Mouse (Mus musculus) 416B (cell line): Measurements from ENCODE around the gene Ust.
A peak's percentile ranks its signal among the peaks of the same experiment; 100 is the strongest.

Source experiments
- DNase-seq: peaks from one replicate; pipeline ENCODE4 v3.0.0; 2011; ENCODE audit warnings: low read depth

The Ust gene

DNA sequence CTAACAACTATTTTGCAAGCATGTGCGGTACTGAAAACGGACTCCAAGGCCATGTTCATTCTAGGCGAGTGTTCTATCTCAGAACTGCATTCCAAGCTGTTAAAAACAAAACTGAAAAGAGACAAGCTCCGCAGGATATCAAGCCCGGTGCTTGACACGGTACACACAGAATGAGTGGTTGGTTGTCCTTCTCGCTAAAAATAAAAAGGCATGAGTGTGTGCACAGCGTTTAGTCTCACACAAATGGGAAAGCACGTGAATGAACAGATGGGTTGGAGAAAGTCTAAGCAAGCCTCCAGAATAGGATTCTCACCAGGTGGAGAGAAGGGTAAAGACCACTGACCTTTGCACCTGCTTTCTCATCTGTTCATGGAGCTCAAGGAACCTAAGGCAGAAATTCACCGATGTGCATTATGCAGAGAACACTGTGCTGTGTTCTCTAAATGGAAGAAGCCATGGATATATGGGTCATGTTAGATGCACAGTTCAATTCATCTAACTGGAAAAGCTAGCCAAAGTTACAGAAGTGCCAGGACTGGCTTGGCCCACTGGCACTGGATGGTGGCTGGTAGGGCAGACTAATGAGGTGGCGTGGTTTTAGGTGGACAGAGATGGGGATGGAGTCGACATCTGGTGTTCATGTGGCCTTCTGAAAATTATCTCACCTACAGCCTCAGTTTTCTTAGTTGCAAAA lies 90.8 kb downstream of the Ust start:
- no peak for DNase-seq

DNA sequence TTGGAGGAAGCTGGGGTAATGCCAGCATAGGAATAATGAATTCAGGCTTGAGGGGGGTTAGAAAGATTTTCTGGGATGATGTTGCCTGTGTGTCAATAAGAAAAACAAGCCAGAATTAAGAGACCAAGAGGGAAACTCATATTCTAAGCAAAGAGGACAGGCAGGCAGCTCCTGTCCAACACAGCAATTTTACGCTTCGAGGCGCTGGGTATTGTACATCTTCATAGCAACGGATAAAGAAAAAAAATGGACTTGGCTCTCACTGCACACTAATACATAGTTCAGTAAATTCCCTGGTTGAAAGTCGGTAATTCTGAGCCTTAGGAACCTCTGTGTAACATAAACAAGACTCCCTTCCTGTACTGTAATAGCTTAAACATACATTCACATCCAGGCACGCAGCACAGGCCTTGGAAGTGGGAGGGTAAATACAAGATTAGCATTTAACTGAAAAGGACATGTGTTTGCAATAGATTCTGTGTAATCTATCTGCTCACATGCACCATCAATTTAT lies 99.1 kb downstream of the Ust start:
- no peak for DNase-seq

DNA sequence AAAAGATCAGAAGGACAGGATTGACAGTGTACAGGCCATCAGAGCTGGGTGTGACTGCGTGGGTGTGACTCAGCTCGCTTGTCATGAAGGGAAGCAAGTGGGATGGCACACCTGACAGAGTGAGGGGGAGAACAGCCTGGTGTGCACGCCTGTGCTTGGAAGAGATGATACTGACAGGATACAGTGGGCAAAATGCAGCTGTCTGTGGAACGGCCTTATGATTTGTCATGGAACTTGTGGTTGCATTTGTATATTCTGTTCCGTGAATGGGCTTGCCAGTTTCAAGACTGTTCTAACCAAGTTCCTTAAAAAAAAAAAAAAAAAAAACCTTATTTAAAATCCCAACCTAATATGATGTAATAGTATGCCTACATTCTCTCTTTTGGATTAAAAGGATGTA lies 103.2 kb downstream of the Ust start:
- DNase-seq: no peak

DNA sequence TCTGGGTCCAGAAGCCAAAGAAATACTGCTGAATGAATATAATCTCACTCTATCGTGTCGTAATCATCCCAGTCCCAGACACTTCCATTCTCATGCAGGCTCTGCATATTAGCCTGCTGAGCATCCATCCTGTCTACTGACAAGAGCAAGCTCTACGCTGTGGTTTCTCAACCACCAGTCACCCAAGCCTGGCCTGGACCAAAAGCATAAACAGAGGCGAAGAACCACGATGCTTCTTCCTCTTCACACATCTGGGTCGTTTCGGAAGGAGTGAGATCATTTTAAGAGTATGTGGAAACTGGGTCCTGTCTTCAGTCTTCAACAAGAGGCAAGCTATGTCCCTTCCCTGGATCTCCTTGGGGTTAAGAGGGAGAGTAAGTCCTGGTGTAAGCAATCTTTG lies 103.6 kb downstream of the Ust start:
- DNase-seq: no peak

DNA sequence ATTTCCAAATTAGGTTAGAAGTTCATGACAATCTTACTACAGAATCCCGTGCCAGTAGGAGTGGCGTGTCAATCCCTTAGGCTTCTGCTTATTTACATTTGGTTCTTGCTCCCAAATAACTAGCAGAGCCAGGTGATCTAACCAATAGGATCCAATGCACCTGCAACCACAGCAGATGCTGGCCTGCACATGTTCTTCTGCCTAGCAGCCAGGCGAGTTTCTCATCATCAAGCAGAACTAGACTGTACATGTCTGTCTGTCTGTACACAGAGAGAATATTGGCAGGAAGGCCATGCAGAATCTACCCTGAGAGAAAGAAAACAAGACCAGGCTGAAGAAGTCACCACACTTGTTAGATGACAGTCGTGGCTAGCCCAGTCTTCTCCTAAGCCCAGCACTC lies 113.5 kb downstream of the Ust start:
- no peak for DNase-seq

DNA sequence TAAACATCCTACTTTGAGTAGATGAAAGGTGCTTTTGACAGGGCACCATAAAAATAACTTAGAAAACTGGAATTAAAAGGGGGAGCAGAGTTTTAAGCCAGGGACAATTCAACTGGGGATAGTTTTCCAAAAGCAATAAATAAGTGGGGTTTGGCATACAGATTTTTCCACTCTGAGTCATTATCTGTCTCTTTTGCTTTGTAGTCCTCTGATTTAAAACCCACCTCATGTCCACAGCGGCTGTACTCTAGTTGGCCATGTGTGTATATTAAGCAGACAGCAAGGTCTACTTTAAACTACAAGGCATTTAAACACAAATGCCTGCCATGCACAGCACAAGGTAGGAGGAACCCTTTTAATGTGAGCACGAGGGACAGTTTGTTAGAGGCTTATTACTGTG lies 126.4 kb downstream of the Ust start:
- no peak for DNase-seq

DNA sequence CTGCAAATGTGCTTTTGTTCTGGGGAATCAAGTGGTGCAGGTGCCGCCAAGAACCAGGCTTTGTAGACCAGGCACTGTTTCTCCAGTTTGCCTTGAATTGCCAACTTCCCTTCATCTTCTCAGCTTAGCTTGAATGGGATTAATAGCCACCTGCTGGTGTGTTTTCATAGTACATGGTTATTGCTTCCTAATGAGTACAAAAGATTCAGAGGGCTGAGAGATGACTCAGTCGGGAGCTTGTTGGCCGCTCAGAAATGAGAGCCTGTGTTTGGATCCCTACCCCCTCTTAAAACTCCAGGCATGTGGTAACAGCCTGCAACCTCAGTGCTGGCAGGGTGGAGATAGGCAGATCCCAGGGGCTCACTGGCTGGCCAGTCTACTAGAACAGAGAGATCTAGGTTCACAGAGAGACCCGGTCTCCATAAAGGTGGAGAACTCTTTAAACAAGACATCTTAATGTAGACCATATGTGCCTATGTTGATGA lies 127.3 kb downstream of the Ust start:
- DNase-seq: no peak

DNA sequence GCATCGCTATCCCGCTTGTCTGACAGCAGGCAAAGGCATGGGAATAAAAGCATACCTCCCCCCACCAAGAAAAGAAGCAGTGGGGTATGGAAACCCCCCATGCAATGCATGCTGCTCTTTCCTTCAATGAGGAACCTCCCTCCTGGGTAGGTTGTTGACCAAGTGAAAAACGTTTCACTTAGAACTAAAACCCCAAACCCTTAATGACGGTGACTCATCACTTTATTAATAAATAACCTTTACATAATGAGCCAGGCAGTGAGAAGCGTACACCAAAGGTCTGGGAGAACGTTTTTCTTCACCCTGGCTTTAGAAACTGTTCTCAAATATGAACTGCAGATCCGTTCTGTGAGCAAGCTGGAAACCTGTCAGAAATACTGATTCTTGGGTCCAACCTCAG lies 130.4 kb downstream of the Ust start:
- no peak for DNase-seq

DNA sequence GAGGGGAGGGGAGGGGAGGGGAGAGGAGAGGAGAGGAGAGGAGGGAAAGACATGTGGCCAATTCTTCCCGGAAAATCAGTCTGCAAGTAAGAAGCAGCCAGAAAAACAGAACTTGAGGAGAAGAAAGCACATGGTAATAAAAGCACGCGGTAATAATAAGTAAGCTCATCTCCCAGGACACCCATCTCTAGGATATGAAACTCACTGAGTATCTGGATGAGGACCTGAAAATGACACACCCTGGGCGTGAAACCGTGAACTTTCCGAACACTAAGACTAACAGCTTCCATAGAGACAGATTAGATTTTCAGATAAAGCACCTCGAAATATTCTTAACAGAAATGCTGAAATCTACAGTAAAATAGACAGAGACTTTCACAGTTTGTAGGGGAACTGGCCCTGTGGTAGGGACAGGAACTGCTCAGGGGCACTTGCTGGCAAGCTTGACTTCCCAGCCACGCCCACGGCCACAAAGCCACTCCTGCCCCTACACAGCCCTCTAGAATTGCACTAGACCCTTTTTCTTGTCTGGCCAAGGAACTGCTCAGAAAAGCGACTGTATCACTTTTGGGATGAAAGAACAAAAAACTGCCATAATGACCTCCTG lies 148.6 kb downstream of the Ust start:
- peak; percentile 14 for DNase-seq

DNA sequence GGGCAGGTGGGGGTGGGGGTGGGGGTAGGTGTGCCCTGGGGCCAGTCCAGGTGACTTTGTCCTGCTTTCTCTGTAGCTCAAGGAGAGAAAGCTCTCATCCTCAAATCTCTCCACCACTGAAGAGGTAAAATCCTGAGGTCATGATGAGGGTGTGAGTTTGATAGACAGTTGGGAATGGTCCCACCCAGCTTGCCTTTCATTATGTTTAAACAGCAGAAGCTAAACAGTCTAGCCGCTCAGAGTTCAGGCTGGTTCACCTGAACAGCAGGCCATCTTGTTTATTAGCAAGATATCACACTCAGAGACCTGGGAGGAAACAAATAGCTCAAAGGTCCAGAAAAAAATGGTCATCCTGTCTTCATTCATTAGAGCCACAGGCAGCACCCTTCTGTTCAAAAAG lies 152.8 kb downstream of the Ust start:
- DNase-seq: no peak

DNA sequence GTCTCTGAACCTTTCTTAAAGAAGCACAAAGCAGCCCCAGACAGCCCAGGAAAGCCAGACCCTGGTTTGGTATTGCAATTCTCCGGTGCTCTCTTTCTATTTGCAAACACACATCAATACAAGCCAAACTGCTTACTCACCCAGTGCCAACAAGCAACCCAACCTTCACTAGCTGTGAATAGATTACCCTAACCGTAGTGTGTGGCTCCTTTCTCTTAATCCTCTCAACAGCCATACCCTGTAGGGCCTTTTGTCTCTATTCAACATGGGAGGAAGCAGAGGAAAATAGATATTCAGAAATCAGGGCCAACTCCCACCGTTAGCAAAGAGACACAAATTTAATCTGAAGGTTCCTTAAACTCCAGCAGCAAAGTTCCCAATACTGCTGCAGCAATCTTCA lies 154.4 kb downstream of the Ust start:
- DNase-seq: no peak

DNA sequence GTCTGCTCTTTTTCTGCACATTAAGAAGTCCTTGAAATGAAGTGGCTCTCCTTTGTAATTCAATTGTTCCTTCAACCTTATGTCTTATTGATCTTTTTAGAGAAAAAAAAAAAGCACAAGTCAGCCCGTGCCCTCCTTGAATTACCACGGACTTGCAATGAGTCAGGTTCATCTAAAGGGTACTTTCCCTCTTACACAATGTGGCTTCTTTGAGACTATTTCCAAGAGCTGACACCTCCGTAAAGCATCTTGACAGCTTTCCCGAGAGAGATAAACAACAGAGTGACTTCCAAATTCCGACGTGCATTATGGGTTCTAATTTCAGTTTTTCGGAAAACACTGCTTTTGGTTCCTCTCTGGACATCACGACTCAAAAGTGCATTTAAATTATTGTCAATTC lies 155.3 kb downstream of the Ust start:
- no peak for DNase-seq

DNA sequence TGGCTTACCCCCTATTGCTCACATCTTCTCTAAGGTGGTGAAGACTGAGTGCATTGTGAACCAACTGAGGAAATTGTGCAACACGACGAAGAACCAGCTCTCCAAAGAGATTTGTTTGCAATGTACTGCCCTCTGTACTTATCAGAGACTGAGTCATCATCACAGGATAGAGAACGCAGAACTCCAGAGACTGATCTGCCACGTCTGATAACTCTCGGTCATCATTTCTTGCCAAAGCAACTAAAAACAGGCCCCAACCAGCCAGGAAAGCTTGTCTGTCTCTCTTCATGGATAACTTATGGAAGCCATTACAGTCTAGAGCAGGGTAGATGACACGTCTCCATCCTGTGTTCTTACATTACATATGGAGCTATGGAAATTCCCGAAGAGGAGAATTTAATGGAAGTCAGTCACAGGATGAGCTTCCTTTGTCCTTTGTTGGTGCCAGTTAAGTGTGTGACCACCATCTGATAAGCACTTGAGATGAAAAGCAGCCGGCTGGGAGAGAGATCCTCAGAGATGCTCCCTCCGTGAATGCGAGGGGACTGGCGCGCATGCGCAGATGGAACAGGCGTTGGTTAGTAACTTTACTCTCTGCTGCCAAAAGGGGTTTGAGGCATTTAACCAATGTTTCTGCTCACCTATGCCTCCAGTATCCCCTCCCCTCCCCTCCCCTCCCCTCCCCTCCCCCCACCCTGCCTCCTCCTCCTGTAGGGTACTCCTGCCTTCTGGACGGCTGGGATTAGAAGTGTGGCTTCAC lies 160.2 kb downstream of the Ust start:
- DNase-seq: peak; percentile 69

DNA sequence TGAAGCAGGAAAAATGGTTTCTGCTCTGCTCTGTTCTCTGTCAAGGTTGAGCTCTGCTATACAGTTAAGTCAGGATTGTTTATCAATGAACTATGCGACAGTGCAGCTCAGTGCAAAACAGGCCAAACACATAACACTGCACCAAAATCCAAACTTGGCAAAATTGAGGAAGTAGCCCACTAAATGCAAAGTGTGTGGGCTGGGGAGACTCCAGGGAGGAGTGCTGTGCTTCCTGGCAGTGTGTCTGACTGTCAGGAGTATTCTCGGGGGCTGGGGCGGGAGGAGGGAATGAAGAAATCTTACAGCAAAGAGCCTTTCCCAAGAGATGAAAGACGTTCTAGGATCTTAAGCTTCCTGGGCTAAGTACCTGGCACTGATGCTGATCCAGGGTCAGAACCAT lies 165.1 kb downstream of the Ust start:
- no peak for DNase-seq

DNA sequence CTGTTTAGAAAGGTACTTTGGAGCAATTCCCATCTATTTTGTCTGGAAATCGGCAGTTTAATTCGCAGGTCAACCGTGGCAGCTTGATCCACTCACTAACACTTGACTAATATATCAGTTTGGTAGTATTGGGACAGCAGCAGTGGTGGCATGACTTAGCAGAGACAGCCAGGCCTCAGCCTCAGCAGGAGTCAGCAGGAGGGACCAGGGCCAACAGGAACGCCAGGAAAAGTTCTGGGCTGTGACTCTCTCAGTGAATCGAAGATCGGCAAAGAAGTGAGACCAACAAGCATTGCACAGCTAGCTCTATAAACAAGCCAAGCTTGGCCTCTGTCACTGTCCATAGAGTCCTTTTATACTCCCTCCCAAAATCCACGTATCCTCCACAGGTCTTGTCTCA lies 168.0 kb downstream of the Ust start:
- no peak for DNase-seq

DNA sequence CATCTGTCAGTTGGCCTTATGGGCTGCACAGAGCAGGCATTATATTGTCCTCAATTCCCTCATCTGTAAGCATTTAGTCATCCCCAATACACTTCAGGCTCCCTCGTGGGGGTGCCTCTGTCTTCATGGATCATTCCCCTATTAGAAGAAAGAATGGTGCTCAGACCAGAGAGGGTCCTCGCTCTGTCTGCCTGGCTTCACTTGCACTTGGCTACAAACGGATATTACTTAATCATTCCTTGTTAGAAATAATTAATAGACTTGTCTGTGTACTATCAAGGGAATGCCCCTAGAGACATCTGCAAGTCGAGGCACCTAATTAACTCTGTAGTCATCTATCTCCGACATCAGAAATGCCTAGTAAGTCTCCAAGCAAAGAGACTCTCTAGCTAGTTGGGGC lies 171.1 kb downstream of the Ust start:
- DNase-seq: no peak

DNA sequence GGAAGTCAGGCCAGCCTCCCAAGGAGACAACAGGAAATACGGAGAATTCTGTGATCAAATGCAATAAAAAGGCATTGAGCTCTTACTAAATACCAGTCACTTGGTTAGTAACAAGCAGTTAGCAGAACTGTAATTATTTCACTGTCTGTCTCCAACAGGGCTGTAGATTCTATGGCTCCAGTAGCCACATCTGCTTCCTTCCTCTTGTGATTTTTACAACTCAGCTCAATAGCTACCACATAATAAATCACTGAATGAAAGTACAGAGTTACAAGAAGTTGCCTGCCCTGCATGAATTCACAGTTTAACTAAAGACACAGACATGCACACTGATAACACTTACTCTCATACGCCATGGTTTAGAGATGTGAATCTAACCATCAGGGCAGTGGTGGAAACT lies 176.1 kb downstream of the Ust start:
- DNase-seq: no peak

DNA sequence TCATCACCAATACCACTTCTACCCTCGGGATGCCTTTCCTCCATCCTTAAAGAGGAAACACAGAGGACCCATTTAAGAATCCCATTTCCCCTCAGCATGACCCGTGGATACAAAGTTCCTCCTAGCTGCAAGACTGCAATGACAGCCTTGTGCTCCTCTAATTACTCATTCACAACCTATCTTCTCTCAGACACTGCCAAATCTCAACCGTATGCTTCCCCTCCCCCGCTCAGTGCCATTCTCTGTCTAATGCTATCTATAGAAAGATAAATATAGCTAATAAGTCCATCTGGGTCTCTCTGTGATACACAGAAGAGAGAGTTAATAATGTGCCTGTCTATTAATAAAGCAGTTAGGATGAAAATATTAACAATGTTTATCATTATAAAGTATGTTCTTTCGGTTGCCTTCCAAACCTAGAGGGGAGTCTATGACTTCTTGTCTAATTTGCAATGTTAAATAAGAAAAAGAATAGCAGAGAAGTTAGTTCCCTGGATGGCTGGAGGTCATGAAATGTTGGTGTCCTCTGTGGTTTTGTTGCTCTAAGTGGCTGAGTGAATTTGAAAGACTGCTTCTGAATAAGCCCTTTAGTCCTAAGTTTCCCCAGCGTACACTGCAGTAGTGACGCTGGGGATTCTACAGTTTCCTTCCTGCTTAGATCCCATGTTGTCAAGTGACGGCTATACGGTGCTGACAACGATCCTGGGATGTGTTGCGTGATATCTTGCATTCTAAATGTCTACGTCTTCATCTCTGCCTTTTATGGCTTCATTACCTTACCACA lies 178.8 kb downstream of the Ust start:
- no peak for DNase-seq

DNA sequence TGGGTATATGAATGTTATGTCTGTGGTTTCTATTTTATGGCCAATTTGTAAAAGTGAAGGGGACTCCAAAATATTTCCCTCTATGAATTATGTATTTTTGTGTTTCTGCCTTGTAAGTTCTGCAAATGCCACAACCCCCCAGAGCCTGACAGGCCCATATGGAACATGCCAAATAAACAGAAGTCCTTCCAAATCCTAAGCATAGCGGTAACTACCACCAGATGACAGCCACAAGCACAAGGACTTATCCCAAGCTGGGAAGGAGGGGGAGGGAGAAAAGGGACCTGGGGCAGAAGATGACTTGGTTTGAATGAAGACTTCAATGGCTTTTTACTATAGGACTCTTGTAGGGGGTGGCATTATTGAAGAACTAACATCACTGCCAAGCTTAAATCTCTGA lies 182.0 kb downstream of the Ust start:
- DNase-seq: no peak

DNA sequence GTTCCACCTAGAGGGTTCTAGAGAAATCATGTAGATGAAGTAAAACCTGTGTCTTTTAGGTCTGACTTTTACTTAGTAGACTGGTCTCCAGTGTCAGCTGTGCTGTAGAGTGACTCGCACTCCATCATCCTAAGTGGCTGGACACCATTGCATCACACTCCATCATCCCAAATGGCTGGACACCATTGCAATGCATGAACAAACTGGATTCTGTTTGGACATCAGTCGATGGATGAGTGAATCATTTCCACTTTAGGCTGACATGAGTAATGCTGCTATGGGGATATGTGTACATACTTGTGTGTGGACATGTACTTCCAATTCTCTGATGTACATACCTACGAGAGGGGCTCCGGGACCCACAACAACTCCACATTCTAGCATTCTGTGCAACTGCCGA lies 187.7 kb downstream of the Ust start:
- peak; percentile 15 for DNase-seq

DNA sequence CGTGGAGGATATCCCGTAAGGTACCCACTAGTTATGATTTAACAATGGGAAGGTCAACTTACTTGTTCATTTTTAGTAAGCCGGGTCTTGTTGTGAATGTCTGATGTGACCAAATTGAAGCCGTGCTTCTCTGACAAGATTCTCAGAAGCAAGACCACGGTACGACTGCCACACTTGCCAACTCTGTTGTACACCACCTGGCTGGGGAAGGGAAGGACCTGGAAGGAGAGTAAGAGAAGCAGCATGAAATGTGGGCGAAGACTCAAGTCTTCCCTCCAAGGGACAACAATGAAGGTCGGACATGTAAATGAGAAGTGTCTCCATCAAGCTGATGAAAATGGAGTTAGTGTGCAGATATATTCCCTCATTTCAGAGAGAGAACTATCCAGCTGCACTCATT lies 188.6 kb downstream of the Ust start:
- DNase-seq: no peak

DNA sequence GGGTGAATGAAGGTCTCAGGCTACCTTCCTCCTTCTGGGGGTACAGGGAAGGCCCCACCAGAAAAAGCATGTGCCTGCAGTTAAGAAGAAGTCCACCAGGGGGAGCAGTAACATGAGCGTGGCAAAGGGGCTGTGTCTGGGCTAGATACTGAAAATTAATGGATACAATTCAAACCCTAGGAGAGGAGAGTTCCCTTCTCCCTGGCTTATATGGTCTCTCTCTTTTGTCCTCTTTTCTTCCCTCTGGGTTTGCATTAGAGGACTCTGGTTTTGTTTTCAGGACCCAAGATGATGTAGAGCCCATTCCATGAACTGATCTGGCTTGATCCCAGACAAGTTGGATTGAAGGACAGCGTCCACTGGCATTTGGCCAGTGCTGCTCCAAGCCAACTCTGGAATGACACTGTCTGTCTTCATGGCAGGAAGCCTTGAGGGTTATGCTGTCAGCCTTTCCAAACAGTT lies 195.3 kb downstream of the Ust start:
- peak; percentile 30 for DNase-seq
